Mouse (Mus musculus): ENCODE data around the gene Wnt9b. TPM values are rescaled to one million over a fixed set of nuclear protein-coding genes. Genes with fewer than 3 reads are reported as not detected.
"Not testable (repeated sequence)": the region's sequence is repeated elsewhere in the genome, so short reads cannot be mapped to it uniquely, and the experiment has no call there.

The Wnt9b gene
- polyA plus RNA-seq, 1 experiment = 0.56 TPM

- TF ChIP-seq CTCF (IDR thresholded peaks at IDR 0.05; ENCODE audit: borderline replicate concordance, extremely low read depth, insufficient read depth, insufficient read length) = 0 out of 2 replicates have a peak, but pooled peaks have one; percentile 26
- DNase-seq (ENCODE audit: low read depth) = not testable (repeated sequence)
Observed at GRCm38 (mm10) chr11:103760891-103761290, 11.3 kb upstream of the Wnt9b start.

- no peak for TF ChIP-seq POLR2A (IDR thresholded peaks at IDR 0.05; ENCODE audit: borderline replicate concordance, extremely low read depth, insufficient read depth, insufficient read length, poor library complexity, severe bottlenecking)
- TF ChIP-seq CTCF (IDR thresholded peaks at IDR 0.05; ENCODE audit: borderline replicate concordance, extremely low read depth, insufficient read depth, insufficient read length) = no peak
- no peak for DNase-seq (ENCODE audit: low read depth)
Observed at GRCm38 (mm10) chr11:103760101-103760500, 10.5 kb upstream of the Wnt9b start.

GRCm38 (mm10) chr11:103758706-103759105 is 9.1 kb upstream of the Wnt9b start:
- no peak for TF ChIP-seq POLR2A (IDR thresholded peaks at IDR 0.05; ENCODE audit: borderline replicate concordance, extremely low read depth, insufficient read depth, insufficient read length, poor library complexity, severe bottlenecking)
- TF ChIP-seq CTCF (IDR thresholded peaks at IDR 0.05; ENCODE audit: borderline replicate concordance, extremely low read depth, insufficient read depth, insufficient read length) = peak; percentile 91
- DNase-seq (ENCODE audit: low read depth) = peak; percentile 65

- TF ChIP-seq CTCF (IDR thresholded peaks at IDR 0.05; ENCODE audit: borderline replicate concordance, extremely low read depth, insufficient read depth, insufficient read length) (peak; percentile 54; the same call in 1 of the 2 replicates), POLR2A (IDR thresholded peaks at IDR 0.05; ENCODE audit: borderline replicate concordance, extremely low read depth, insufficient read depth, insufficient read length, poor library complexity, severe bottlenecking) (no peak)
- no peak for DNase-seq (ENCODE audit: low read depth)
Observed at GRCm38 (mm10) chr11:103758054-103758453, 8.4 kb upstream of the Wnt9b start.

- TF ChIP-seq POLR2A (IDR thresholded peaks at IDR 0.05; ENCODE audit: borderline replicate concordance, extremely low read depth, insufficient read depth, insufficient read length, poor library complexity, severe bottlenecking) = no peak
- no peak for TF ChIP-seq CTCF (IDR thresholded peaks at IDR 0.05; ENCODE audit: borderline replicate concordance, extremely low read depth, insufficient read depth, insufficient read length)
- DNase-seq (ENCODE audit: low read depth) = no peak
Observed at GRCm38 (mm10) chr11:103750612-103751011, 991 bp upstream of the Wnt9b start.

- TF ChIP-seq POLR2A (IDR thresholded peaks at IDR 0.05; ENCODE audit: borderline replicate concordance, extremely low read depth, insufficient read depth, insufficient read length, poor library complexity, severe bottlenecking) (no peak), CTCF (IDR thresholded peaks at IDR 0.05; ENCODE audit: borderline replicate concordance, extremely low read depth, insufficient read depth, insufficient read length) (no peak)
- DNase-seq (ENCODE audit: low read depth) = peak; percentile 55
Observed at GRCm38 (mm10) chr11:103735046-103735781, 14.4 kb downstream of the Wnt9b start.

GRCm38 (mm10) chr11:103734411-103735045 is 15.1 kb downstream of the Wnt9b start:
- TF ChIP-seq POLR2A (IDR thresholded peaks at IDR 0.05; ENCODE audit: borderline replicate concordance, extremely low read depth, insufficient read depth, insufficient read length, poor library complexity, severe bottlenecking) (no peak), CTCF (IDR thresholded peaks at IDR 0.05; ENCODE audit: borderline replicate concordance, extremely low read depth, insufficient read depth, insufficient read length) (no peak)
- no peak for DNase-seq (ENCODE audit: low read depth)

- DNase-seq (ENCODE audit: low read depth) = peak; percentile 19
- TF ChIP-seq CTCF (IDR thresholded peaks at IDR 0.05; ENCODE audit: borderline replicate concordance, extremely low read depth, insufficient read depth, insufficient read length) = no peak
- no peak for TF ChIP-seq POLR2A (IDR thresholded peaks at IDR 0.05; ENCODE audit: borderline replicate concordance, extremely low read depth, insufficient read depth, insufficient read length, poor library complexity, severe bottlenecking)
Observed at GRCm38 (mm10) chr11:103733961-103734360, 15.7 kb downstream of the Wnt9b start.

GRCm38 (mm10) chr11:103733069-103733468 is 16.6 kb downstream of the Wnt9b start:
- TF ChIP-seq CTCF (IDR thresholded peaks at IDR 0.05; ENCODE audit: borderline replicate concordance, extremely low read depth, insufficient read depth, insufficient read length) = no peak
- no peak for TF ChIP-seq POLR2A (IDR thresholded peaks at IDR 0.05; ENCODE audit: borderline replicate concordance, extremely low read depth, insufficient read depth, insufficient read length, poor library complexity, severe bottlenecking)
- no peak for DNase-seq (ENCODE audit: low read depth)

GRCm38 (mm10) chr11:103732306-103732705 is 17.3 kb downstream of the Wnt9b start:
- no peak for TF ChIP-seq CTCF (IDR thresholded peaks at IDR 0.05; ENCODE audit: borderline replicate concordance, extremely low read depth, insufficient read depth, insufficient read length)
- DNase-seq (ENCODE audit: low read depth) = no peak

GRCm38 (mm10) chr11:103731594-103731993 is 18.0 kb downstream of the Wnt9b start:
- TF ChIP-seq CTCF (IDR thresholded peaks at IDR 0.05; ENCODE audit: borderline replicate concordance, extremely low read depth, insufficient read depth, insufficient read length) (no peak), POLR2A (IDR thresholded peaks at IDR 0.05; ENCODE audit: borderline replicate concordance, extremely low read depth, insufficient read depth, insufficient read length, poor library complexity, severe bottlenecking) (no peak)
- DNase-seq (ENCODE audit: low read depth) = no peak

Measured in brain, embryonic 14.5 days (tissue).